Mouse (Mus musculus) neutrophil, adult 59 days (primary cell): Measurements from ENCODE around the gene Olfr1346. TPM values are rescaled to one million over a fixed set of nuclear protein-coding genes. Genes with fewer than 3 reads are reported as not detected.

Source experiments
- total RNA-seq, 2 experiments: library from RNA; stranded (reverse); gene quantifications; 1 replicate in 1 of 2; 2 replicates in 1 of 2; pipeline ENCODE4 v1.2.4; 2023

The Olfr1346 gene
- total RNA-seq, result not detected

DNA sequence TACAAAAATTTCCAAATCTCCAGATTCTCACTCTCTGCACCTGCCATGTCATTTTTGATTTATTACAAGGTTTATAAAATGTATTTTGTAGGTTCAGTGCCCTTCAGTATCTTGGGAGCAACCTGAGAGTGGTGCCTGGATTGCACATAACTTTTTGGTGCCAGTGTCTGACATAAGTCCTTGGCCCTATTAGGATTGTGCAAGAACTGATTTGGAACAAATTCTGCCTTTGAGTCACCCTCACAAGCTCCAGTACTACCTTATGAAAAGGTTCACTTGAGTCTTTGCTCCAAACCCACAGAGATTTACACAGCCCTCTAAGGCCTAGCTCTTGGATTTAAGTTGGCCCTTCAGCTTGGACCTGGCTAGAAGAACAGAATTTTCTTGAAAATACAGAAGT lies at the start of gene Olfr1346:
Gene Olfr1346 (plus strand): TSS at position 151 of the 400 bp plus-strand sequence.

GRCm38 (mm10) chr7:6438388-6438787 lies 28.5 kb upstream of the Olfr1346 start, which contains the start of gene Olfr1344:
TSS of gene Olfr1344 (plus strand) at chr7:6438688.

GRCm38 (mm10) chr7:6455868-6456267 lies 11.0 kb upstream of the Olfr1346 start, which contains the start of gene Olfr1336:
TSS of gene Olfr1336 (plus strand) at chr7:6456168.

DNA sequence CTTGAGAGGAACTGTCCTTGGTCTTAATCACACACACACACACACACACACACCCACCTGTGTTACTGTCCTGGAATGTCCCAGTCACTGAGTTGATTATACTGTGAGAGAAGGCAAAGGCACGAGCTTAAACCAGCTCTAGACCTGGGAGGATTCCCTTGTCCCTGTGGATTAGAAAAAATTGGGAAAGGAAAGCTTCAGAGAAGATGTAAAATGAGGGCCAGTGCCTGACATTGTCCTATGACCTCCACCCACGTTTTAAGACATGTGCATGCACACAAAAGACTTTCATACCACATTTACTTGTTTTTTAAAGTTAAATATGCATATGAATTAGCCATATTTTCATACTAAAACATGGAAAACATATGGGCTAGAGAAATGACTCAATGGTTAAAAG lies 19.9 kb downstream of the Olfr1346 start, which contains the start of gene Olfr5:
Gene Olfr5 (minus strand): TSS at position 101 of the 400 bp plus-strand sequence.

GRCm38 (mm10) chr7:6499655-6500054 lies 32.8 kb downstream of the Olfr1346 start, which contains the start of gene Olfr1347:
TSS of gene Olfr1347 (minus strand) at chr7:6499755.

GRCm38 (mm10) chr7:6508648-6509047 lies 41.7 kb downstream of the Olfr1346 start, which contains the start of gene Olfr1348:
TSS of gene Olfr1348 (minus strand) at chr7:6508748.

GRCm38 (mm10) chr7:6522850-6523249 lies 55.9 kb downstream of the Olfr1346 start, which contains the start of gene Olfr1349:
TSS of gene Olfr1349 (minus strand) at chr7:6522950.

Other genes with a start within 250 kb of the Olfr1346 start
- gene Zscan5b, start 244.8 kb upstream of the Olfr1346 start, total RNA-seq, result not detected
- gene Epp13, start 214.4 kb upstream of the Olfr1346 start, total RNA-seq, result not detected
- under 1 TPM; 0.24 to 0.35 TPM for gene Zfp667, start 180.5 kb upstream of the Olfr1346 start, total RNA-seq
- gene Zfp583, start 135.8 kb upstream of the Olfr1346 start, total RNA-seq, result under 1 TPM; 0.60 to 0.73 TPM
- under 1 TPM in 1 of 2 experiments, not detected in 1; 0.11 TPM for gene Gm3854, start 123.3 kb upstream of the Olfr1346 start, total RNA-seq
- gene Zfp78, start 103.8 kb upstream of the Olfr1346 start, total RNA-seq, result 1 to 10 TPM in 1 of 2 experiments, under 1 TPM in 1; 0.88 to 1.2 TPM
- gene Zfp28, start 83.8 kb upstream of the Olfr1346 start, total RNA-seq, result 1 to 10 TPM; 1.4 to 2.2 TPM
- not detected for gene Smim17, start 68.4 kb upstream of the Olfr1346 start, total RNA-seq
- not detected for gene Gm20715, start 56.8 kb upstream of the Olfr1346 start, total RNA-seq
- not detected for gene Olfr1344, start 28.4 kb upstream of the Olfr1346 start, total RNA-seq
- under 1 TPM in 1 of 2 experiments, not detected in 1; 0.04 TPM for gene Olfr1336, start 10.9 kb upstream of the Olfr1346 start, total RNA-seq
- gene Olfr5, start 19.8 kb downstream of the Olfr1346 start, total RNA-seq, result not detected
- not detected for gene Olfr1347, start 32.7 kb downstream of the Olfr1346 start, total RNA-seq
- not detected for gene Olfr1348, start 41.6 kb downstream of the Olfr1346 start, total RNA-seq
- gene Olfr1349, start 55.8 kb downstream of the Olfr1346 start, total RNA-seq, result not detected
- not detected for gene Olfr1350, start 97.7 kb downstream of the Olfr1346 start, total RNA-seq
- gene Zim1, start 229.3 kb downstream of the Olfr1346 start, total RNA-seq, result not detected